Mouse (Mus musculus): ENCODE data around the gene Ptbp3. TPM values are rescaled to one million over a fixed set of nuclear protein-coding genes. Genes with fewer than 3 reads are reported as not detected.

Ptbp3 gene
- 199 TPM for polyA plus RNA-seq (2017; shearing (Covaris generic))

DNA sequence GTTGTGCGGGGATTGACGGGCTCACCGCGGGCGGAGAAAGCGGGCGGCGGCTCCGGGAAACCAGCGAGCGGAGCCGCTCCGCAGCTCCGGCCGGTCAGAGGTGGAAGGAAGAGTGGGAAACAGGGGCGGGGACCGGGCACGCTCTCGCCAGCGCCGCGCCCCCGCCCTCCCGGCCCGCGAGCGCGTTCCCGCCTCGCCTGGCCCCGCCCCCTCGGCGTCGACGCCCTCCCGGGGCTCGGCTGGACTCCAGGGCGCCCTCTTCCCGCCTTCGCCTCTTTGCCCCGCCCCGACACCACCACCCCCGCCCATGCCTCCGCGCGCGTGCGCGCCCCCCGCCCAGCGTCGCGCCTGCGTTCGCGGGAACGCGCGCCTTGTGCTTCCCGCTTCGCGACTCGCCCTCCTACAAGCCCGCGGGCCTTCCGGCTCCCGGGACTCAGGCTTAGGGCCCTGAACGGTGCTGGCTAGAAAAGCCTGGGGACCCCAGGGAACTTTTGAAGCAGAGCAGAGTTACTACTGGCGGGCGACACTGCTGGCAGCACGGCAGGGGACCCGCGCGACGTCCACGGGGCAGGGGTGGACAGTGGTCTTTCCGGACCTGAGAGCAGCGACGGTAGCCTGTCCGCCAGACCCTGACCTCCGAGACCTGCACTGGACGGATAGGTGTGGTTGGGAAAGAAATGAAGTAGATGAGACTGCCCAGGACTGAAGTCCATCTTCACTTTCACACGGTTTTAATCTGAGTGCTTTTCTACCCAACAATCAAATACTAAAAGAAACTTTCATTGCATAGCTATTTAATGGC lies at the start of gene Ptbp3:
Ptbp3 (minus strand) TSS at position 190 of the 802 bp plus-strand sequence.

DNA sequence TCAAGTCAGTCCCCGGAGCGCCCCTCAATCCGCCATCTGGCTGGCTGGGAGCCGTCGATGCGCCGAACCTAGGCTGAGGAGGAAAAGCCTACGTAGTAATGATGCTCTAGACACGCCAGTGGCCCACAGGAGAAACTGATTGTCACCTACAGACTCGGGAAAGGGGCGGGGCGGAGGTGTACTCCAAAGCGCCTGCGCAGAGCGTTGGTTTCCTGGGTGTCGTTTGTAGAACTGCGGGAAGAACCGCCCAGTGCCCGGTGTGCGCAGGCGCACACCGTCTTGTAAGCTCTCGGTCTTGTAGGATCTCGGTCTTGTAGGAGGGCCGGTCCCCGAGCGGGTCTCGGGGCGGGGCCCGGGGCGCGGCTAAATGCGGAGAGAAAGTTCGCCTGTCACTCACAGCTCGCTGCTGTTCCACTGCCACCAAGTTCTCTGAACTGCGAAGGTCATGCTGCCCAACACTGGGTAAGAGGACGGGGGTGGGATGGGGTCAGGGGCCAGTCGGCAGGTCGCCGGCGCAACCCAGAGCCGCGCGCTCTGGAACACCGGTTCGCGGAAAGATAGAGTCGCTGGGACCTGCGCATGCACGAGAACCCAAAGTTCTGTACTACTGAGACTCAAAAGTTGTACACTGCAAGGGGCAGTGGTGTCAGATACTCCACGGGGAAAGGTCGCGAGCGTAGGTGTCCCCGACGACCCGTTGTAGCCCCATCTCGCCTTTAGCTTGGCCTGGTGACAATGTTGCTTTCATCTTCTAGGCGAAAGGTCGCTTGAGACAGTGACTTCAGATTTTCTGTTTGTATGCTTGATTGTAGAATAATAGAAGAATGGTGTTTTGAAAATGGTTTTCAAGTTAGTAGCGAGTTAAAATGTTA lies 32.4 kb upstream of the Ptbp3 start, which contains the start of gene Hsdl2:
Hsdl2 (plus strand) TSS at position 250 of the 872 bp plus-strand sequence.

DNA sequence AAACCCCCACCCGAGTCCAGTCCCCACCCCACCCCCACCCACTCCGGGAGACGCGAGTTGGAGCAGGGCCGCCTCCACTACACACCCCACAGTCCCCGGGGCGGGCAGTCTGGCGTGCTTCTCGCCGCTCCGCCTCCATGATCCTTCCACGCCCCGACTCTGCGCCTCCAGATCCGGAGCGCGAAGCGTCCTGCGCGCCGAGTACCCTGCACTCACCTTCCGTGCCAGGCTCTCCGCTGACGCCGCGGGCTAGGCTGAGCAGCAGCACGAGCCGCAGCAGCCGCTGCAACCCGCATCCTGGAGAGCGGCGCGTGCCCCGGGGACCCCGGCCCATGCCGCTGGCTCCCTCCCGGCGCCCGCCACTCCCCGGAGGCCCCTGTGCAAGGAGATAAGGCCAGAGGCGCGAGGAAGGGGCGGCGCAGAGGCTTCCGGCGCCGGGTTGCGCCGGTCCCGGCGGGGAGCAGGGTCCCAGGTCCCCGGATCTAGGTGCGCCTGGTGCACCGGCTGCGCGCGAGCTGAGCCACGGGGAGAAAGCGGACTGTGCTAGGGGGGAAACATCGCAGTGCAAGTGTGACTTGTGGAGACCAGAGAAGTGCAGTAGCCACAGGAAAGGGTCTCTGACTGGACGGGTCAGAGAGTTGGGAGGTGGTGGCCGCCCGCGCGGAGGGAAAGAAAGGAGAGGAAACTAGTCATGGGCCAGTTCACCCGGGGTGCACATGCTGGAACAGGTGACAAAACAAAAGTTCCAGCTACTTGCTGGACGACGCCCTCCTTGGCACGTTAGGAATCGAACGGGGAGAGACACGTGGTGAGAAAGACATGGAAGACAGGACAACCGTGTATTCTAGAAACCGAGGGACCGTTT lies 110.9 kb downstream of the Ptbp3 start, which contains the start of gene Susd1:
Susd1 (minus strand) TSS at position 644 of the 865 bp plus-strand sequence.

Other genes with a start within 250 kb of the Ptbp3 start
- gene Susd1, start 110.7 kb downstream of the Ptbp3 start, polyA plus RNA-seq (2017; shearing (Covaris generic)), result 0.89 TPM
- gene Hsdl2, start 32.2 kb upstream of the Ptbp3 start, polyA plus RNA-seq (2017; shearing (Covaris generic)), result 32.8 TPM
- gene E130308A19Rik, start 76.8 kb upstream of the Ptbp3 start, polyA plus RNA-seq (2017; shearing (Covaris generic)), result 11.1 TPM

Data from effector memory CD4-positive, alpha-beta T cell, adult 7 months (primary cell).